Mouse (Mus musculus): ENCODE data around the gene Lgals3bp.

DNA sequence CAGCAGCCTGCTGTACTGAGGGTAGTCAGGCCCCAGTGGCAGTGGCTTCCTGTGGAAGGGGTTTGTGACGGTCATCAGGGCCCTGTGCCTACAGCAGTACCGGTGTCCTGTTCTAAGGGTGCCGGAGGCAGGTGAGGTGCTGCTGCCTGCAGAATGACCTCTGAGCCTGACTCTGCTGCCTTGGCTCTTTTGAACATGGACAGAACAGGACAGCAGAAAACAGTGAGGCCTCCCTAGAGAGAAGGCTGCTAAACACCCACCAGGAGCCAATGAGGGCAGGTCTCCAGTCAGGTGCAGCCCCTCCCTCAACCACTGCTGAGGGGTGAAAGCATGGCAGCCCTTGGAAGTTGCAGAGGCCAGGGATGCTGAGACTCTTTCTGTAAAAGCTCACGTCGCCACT, 4.6 kb upstream of the Lgals3bp start:
- no peak for TF ChIP-seq POLR2A (IDR thresholded peaks at IDR 0.05; ENCODE audit: control insufficient read depth, extremely low read depth, insufficient read depth, low read length, poor library complexity)
- TF ChIP-seq CTCF (IDR thresholded peaks at IDR 0.05; ENCODE audit: borderline replicate concordance, control insufficient read depth, extremely low read depth, insufficient read depth, low read length, poor library complexity) = no peak
